Mouse (Mus musculus) spleen, adult 2 months (tissue): ENCODE data around the gene Plppr1.

ENCODE experiments used
- CTCF ChIP-seq: fragments of 200-500 bp; IDR thresholded peaks from 2 replicates; pipeline ENCODE4 v1.5.1; 2011; ENCODE audit warnings: mild to moderate bottlenecking, inconsistent platforms; ENCODE audit not compliant: insufficient read depth, insufficient read length, insufficient replicate concordance; ENCODE audit errors: extremely low read depth
- POLR2A ChIP-seq: fragments of 200-500 bp; IDR thresholded peaks from 2 replicates; pipeline ENCODE4 v1.6.1; 2011; ENCODE audit warnings: low read depth, low read length, inconsistent platforms

DNA sequence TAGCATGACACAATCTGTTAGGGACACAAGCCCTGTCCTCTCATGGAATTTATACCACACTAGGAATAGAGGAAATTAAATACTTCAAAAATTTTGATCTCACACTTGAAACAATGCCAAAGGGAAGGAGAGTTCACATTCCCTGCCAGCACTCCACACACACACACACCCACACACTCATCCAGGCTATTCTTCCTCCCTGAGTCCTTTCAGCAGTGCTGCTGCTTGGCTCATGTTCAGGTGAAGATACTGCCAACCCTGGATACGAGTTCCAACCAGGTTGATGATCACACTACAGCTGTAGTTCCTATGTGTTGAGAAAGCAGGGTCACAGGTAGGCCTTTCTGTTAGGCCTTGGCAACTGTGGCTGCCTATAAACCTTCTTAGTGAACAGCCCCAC, 165.9 kb downstream of the Plppr1 start:
- TF ChIP-seq CTCF (no peak), POLR2A (no peak)
